Mouse (Mus musculus): ENCODE measurements around the gene Ap5m1.

DNA sequence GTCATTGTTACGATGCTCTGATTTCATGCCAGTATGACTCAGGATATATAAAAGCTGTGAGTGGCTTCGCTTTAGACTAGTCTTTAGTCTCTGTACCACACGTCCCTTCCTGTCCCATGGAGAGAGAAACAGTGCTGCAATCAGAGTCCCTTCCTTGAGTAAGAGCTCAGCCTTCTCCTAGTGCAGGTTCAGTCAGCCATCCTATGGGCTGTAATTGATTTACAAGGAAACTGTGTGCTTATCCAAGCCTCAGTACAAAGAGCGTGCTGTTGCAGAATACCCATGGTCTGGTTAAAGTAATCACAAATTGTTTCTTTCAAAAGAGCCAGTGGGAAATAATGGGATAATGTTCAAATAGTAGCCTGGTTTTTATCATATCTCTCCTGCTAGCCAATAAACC lies 20.6 kb downstream of the Ap5m1 start:
- TF ChIP-seq POLR2A (IDR thresholded peaks at IDR 0.05; ENCODE audit: low read depth, low read length) (no peak), CTCF (conservative IDR thresholded peaks at IDR 0.05; ENCODE audit: insufficient read depth, insufficient read length, low read depth, low read length) (no peak)

Measured in kidney, adult 2 months (tissue).